Mouse (Mus musculus) G1E-ER4 (cell line): ENCODE data around the gene Ccdc32. TPM values are rescaled to one million over a fixed set of nuclear protein-coding genes. Genes with fewer than 3 reads are reported as not detected.

Experiments used
- GATA1 ChIP-seq: IDR thresholded peaks from one replicate; pipeline ENCODE4 v1.8.0; 2012; ENCODE audit warnings: low read length, inconsistent platforms
- polyA plus RNA-seq: library from polyadenylated mRNA; stranded (reverse); fragments of >175 nt; gene quantifications from 2 replicates; pipeline ENCODE4 v1.2.3, GENCODE M21; 2012

Ccdc32 gene
- 13.3 and 14.8 TPM in 2 replicates for polyA plus RNA-seq

DNA sequence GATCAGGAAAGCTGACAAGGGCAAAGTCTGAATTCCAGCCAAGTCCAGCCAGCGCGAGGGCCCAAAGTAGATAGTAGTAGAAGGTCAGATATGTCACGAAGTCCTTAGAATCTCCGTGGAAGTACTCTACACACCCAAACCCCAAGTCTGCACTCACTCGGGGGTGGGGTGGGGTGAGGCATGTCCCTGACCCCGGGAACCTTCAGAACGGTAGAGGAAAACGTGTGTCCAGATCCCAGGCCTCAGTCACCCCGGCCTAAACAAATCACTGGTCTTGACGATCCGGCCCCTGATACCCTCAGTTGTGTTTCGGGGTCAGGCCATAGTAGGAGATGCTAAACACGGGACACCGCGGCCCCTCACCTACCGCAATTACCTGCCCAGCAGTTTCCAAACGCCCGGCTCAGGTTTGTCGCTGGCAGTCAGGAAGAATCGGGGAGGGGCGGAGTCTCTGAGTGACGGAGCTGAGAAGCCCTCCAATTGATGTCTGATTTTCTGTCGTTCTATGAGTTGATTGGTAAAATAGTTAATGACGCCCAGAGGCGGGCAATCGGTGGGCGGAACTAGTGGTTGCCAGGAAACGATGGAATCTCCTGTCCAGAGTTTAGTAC lies at the start of gene Ccdc32:
Gene Ccdc32 (minus strand): TSS at position 453 of the 611 bp plus-strand sequence.
- TF ChIP-seq GATA1: no peak

DNA sequence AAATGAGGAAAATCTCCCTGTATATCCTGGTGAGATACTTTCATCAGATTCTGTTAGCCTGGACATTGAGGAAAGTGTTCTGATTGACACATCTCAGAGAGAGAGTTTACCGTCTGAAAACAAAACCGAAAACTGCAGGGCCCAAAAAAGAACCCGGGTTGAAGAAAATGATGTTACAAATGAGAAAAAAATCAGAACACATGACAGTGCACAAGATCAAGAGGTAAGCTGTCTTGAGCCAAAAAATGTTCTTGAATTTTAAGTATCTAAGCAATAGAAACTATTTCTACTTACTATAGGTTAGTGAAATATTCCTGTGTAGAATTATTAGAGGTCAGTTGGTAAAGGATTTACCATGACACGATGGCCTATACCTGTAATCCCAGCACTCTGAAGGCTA lies 43.2 kb upstream of the Ccdc32 start:
- no peak for TF ChIP-seq GATA1

DNA sequence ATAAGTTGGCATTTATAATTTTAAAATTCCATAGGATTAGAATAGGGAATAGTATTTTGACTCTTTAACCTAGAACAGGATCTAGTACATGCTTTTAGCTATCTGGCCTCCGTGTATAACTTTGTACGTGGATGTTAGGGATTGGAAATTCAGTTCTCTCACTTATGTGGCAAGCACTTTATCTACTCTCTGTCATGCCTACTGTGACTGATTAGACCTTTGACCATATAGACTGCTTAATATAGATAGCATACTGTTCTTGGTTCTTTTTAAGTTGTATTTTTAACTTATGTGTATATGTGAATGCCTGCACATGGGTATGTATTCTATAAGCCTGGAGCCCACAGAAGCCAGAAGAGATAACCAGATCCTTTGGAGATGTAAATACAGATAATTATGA lies 30.9 kb upstream of the Ccdc32 start:
- no peak for TF ChIP-seq GATA1

DNA sequence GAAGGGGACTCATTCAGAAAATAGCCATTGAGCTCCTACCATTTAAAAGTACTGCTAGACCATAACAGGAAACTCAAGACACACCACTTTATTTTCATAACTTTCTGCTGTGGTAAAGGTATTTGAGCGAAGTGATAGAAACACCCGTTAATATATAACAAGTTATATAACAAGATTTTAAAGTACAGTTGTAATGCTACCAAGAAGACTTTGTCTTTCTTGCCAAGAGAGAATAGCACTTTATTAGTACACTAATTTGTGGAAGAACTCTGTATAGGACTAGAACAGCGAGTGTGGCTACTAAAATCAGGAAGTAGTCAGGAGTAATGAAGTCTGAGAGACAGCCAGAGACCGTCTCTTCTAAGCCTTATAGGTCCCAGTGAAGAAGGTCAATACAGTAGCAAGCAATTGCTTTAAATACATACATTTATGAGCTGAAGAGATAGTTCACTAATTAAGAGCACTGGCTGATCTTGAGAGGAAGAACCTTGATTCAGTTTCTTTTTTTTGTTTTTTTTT lies 21.0 kb upstream of the Ccdc32 start:
- no peak for TF ChIP-seq GATA1

DNA sequence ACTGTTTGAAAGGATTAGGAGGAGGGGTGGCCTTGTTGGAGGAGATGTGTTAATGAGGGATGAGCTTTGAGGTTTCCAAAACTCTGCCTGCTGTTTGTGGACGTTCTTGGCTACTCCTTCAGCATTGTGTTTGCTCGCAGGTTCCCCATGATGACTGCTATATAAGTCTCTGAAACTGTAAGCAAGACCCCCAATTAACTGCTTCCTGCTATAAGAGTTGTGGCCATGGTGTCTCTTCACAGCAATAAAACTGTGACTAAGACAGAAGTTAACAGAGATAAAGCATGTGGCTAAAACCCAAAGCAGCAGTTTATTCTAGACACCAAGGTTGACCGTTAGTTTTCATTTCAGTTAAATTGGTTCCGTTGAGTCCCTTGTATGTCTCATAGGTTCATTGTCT lies 18.7 kb upstream of the Ccdc32 start:
- TF ChIP-seq GATA1: no peak

DNA sequence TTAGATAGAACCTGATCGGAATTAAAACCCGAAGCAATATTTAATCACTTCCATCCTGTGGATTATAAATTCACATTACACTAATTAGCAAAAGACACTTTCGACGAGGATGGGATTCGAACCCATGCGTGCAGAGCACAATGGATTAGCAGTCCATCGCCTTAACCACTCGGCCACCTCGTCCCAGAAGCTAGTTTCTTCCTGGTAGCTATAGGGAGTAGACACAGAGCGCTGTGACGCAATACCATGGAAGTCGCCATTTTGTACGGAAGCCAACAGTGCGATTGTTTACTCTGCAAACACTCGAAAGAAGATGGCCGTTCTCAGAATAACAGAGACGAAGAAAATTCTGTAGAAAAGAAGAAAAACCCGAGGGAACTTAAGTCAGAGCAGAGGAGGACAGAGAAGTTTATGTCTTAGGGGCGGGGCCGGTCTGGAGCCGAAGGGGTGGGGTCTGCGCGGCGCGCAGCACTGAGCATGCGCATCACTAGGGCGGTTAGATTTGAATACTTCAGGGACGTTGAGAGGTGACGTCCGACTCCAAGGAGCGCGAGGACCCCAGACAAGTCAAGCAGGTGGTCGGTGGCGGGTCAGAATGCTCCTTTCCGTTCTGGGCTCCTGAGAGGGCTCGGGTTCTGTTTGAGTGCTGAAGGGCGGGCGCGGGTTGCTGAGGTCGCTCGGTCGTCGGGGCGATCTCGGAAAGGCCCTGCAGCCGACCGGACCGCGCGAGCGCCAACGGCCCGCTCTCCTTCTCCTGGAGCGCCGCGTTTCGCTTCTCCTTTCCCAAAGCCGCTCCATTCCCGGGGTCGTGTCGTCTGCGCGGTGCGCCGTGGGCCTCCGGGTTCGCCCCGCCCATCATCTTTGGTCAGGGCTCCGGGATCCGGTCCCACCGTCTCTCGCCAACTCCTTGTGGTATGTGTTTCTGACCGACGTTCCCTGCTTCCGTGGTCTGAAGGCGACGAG lies 17.7 kb upstream of the Ccdc32 start, which contains the start of gene Knl1:
Gene Knl1 (plus strand): TSS at position 471 of the 963 bp plus-strand sequence.
- TF ChIP-seq GATA1: no peak

DNA sequence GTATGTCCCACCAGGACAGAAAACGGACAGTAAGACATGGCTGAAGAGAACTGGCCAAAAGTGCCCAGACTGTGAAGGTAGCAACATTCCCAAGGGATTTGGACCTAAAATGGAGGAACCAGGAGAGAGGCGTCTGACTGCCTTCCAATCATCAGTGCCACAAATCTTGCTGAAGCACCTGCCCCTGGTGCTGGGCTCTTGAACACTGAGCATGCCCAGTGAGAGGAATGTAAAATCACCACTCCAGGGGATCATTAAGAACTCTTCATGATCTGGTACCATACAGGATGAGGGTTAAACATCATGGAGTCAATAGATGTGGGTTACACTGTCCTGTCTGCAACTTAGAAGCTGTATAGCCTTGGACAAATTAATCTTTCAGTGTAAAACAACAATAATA lies 16.0 kb upstream of the Ccdc32 start:
- TF ChIP-seq GATA1: no peak

DNA sequence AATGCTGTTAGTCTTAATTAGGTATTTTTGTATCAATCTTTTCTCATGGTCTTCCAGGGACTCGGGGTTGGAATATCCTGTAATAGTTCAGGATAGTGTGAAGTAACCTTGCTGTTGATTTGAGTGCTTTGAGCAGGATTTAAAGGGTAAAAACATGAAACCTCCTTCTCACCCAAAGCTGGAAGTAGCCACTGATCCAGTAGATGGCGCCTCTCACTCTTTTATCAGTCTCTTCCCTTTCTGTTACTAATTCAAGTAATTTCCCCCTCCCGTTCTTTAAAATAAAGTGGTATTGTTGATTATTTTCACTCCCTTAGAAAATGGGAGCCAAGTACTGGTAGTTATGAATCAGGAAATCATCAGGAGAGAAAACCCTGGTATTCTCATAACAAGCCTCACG lies 11.7 kb upstream of the Ccdc32 start:
- no peak for TF ChIP-seq GATA1

DNA sequence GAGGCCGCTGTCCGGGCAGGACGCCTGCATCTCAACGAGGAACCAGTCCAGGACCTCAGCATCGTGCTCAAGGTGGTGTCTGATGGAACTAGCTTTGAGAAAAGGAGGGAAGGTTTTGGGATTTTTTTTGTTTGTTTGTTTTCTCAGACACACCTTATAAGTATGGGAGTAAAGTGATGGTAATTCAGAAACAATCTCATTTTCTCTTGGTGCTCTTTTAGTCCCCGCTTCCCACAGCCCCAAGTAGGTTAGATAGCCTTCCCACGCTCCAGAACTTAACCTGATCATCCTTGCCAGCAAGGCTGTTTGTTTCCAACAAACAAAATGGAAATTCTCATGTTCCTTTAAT lies 6.2 kb upstream of the Ccdc32 start:
- TF ChIP-seq GATA1: no peak

DNA sequence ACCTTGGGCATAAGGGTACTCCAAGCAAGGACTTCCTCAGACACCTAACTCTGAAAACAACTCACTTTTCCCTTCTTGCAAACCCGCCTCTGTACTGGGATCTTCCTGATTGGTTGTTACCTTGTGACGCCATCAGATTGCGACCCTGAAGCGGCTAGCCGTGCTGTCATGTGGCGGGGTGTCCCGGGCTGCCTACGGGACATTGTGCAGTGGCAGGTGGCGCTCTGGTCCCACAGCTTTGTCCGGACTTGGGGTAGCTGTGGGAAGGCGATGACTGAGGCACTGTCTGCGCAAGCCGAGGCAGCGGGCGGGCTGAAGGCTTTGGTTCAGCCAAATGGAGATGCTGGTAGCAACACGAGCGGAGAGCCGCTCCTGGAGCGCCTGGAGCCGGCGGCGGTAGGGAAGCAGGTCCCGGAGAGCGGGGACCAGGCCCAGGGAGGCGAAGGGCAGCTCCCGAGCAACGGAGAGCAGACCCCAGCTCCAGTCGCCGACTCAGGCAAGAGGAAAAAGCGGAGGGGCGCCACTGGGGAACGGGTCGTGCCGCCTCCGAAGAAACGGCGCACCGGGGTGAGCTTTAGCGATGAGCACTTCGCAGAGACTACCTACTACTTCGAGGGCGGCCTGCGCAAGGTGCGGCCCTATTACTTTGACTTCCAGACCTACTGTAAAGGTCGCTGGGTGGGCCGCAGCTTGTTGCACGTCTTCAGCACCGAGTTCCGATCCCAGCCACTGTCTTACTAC lies 5.6 kb upstream of the Ccdc32 start, which contains the start of gene Rpusd2:
Gene Rpusd2 (plus strand): TSS at position 135 of the 741 bp plus-strand sequence.
- no peak for TF ChIP-seq GATA1

DNA sequence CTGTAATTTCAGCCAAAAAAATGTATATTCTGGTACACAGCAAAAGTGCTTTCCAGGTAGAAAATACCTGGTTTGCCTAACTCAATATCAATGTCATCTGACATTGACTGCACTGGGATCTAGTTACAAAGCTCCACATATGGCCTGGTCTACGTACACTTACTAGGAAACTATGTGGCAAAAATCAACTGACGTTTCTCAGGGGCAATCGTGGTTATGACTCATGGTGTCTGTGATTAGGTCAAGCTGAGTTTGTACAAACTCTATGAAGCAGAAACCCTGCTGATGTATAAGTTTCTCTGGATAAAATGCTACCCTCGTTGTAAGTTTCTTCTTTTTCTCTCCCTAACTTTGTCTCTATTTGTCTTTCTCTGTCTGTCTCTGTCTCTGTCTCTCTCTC lies 3.0 kb upstream of the Ccdc32 start:
- TF ChIP-seq GATA1: no peak

DNA sequence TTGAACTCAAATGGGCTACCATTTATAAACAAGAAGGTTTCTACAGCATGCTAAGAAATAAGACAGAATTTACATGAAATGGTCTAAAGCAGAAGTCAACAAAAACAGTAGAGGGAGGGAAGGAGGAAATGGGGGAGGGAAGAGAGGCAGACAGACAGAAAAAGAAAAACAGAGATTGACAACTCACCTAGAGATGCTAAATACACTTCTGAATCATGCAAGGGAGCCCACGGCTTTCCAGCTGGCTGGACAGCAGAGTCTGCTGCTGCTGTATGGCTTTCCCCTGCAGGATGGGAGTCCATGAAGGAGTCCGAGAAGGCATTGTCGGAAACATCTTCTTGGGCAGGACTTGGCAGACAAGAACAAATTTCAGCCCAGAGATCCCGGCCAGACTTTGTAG lies 2.2 kb downstream of the Ccdc32 start:
- no peak for TF ChIP-seq GATA1

DNA sequence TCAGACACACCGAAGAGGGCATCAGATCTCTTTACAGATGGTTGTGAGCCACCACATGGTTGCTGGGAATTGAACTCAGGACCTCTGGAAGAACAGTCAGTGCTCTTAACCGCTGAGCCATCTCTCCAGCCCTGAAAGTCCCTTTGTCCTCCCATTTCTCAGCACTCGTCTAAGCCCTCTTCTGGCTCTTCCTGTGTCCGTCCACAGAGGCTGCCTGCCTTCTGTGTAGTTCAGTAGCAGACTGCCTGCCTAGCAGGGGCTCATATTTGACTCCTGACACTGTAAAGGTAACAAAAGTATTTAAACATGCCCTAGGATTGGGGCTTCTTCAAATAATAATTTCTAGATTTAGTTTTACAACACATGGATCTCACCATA lies 4.0 kb downstream of the Ccdc32 start:
- TF ChIP-seq GATA1: no peak

DNA sequence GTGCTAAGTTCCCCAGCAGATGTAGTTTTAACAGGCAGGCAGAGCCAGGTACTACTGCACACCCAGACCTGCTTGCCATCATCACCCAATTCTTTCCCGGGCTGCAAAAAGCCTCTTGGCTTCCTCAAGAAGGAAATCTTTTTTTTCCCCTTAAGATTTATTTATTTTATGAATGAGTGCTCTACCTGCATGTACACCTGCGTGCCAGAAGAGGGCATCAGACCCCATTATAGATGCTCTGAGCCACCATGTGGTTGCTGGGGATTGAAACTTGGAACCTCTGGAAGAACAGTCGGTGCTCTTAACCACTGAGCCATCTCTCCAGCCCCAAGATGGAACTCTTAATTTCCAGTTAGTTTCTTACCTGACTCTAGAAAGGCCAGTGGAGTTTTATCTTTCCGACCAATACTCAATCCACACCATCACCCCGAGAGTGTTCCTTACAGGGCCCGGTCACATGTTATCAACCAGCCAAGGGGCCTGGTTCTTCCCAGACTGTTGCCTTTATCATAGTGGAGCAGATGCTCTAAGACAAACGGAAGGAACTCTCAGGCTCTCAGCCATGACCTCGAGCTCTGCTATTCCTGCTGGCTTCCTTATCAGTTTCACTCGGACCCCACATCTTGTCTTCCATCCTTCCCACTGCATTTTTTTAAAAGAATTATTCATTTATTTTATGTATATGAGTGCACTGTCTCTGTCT lies 4.5 kb downstream of the Ccdc32 start:
- TF ChIP-seq GATA1: peak; percentile 38

DNA sequence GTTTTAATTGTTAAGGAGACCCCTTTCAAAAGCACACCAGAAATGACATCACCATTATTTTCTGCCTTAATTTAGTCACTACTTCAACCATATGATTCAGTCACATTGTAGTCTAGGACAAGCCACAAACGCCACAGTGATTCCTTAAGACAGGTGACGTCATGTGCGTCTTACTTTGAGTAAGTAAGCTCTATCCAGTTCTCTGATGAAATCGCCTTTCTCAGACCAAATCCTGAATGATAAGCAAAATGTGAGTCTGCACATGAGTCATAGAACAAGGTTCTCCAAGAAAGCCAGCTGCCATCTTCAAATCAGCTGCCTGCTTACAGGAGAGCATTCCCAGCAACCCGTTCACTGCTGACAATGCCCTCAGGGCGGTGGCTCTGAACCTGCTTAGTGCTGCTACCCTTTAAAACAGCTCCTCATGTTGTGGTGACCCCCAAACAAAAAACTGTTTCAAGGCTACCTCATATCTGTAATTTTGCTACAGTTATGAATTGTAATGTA lies 6.0 kb downstream of the Ccdc32 start:
- no peak for TF ChIP-seq GATA1
